Mouse (Mus musculus): ENCODE measurements around the gene Tbx2.

The Tbx2 gene

GRCm38 (mm10) chr11:85825031-85825430 lies 7.3 kb upstream of the Tbx2 start:
- no peak for DNase-seq (ENCODE audit: low spot score in 2 of 2)

DNA sequence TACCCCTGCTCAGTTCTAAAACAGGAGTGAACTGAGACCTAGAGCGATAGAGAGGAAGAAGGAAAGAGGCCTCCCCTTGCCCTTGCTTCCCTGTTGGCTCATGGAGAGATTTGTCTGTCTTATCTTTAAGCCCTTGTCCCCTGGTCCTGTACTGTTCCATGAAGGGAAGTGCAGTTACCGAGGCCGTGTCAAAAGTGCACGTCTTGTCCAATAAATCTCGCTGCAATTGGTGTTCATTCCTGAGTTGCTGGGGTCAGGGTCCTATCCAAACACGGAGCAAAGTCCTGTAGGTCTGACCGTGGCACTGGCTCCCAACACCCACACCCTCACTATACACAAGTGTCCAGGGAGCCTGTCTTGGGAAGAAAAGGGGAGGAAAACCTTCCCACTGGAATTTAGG lies 6.5 kb upstream of the Tbx2 start:
- DNase-seq (ENCODE audit: low spot score in 2 of 2): no peak

- DNase-seq (ENCODE audit: low spot score in 2 of 2): no peak
Measured at GRCm38 (mm10) chr11:85827342-85827741, 5.0 kb upstream of the Tbx2 start.

GRCm38 (mm10) chr11:85828691-85829519 lies 3.4 kb upstream of the Tbx2 start:
- no peak for DNase-seq (ENCODE audit: low spot score in 2 of 2)

GRCm38 (mm10) chr11:85829520-85830440 lies 2.6 kb upstream of the Tbx2 start:
- DNase-seq (ENCODE audit: low spot score in 2 of 2): no peak

GRCm38 (mm10) chr11:85830901-85831341 lies 1.4 kb upstream of the Tbx2 start:
- no peak for DNase-seq (ENCODE audit: low spot score in 2 of 2)

DNA sequence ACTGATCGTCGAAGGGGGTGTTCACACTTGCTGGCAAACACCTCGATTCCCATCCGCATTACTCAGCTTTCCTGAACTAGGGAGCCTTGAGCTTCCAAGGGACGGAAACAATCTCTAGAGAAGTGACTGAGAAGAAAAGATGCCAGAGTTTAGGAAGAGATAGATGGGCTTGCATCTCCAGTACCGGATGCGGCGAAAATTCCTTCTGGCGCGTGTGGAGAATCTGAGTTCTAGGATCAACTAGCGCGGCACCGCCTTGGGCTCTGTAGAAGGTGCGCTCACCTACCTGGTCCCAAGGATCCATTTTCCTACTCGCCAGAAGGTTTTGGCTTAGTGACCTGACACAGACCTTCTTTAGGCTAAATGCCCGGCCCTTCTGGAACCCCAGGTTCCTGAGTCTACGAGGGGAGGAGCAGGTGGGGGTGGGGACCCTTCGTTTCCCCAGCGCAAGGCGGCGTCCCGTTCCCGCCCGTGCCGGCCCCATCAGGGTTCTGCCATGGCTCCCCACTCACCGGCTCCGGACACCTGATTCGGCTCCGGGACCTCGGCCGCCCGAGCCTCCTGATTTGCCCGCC lies 608 bp upstream of the Tbx2 start:
- no peak for DNase-seq (ENCODE audit: low spot score in 2 of 2)

GRCm38 (mm10) chr11:85833081-85833521 lies 750 bp downstream of the Tbx2 start:
- DNase-seq (ENCODE audit: low spot score in 2 of 2): no peak

DNA sequence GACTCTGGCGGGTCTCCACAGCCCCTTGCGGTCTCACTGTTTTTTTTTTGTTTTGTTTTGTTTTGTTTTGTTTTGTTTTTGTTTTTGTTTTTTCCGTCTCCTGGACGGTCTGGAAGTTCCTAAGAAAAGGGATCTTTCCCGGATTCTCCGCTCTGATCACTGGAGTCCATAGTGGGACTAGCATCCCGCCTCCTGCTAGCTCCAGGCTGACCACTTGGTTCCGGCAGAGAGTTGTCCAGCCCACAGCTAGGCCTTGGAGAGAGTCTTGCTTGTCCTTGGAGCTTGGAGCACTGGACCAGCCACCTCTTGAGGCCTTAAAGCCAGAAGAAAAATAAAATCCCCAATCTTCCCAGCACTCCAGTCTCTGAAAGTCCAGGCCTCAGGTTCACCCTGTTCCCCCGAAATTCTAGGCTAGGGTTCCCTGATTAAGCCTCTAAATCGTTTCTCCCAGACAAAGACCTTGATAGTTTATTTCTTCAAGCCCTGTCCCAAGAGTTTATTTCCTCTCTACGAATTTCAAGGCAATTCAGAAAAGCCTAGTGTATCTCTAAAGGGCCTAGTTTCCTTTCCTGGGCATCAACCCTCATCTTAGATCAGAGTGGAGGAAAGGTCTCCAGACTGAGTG lies 1.5 kb downstream of the Tbx2 start:
- DNase-seq (ENCODE audit: low spot score in 2 of 2): no peak

DNA sequence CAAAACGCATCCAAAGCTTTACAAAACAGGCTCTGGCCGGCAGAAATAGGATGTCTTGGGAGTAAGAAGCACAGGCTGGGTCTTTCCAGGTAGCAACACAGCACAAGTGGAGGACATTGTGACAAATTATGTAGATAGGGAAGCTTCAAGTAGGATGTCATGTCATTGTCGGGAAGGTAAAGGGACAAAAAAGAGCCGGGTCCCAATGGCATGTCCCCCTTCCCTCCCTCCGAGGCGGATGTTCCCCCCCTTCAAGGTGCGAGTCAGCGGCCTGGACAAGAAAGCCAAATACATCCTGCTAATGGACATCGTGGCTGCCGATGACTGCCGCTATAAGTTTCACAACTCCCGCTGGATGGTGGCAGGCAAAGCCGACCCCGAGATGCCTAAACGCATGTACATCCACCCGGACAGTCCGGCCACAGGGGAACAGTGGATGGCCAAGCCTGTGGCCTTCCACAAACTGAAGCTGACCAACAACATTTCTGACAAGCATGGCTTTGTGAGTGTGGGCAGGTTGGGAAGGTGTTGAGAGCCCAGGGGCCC lies 2.1 kb downstream of the Tbx2 start:
- no peak for DNase-seq (ENCODE audit: low spot score in 2 of 2)

- DNase-seq (ENCODE audit: low spot score in 2 of 2): no peak
Measured at GRCm38 (mm10) chr11:85835001-85835752, 2.8 kb downstream of the Tbx2 start.

DNA sequence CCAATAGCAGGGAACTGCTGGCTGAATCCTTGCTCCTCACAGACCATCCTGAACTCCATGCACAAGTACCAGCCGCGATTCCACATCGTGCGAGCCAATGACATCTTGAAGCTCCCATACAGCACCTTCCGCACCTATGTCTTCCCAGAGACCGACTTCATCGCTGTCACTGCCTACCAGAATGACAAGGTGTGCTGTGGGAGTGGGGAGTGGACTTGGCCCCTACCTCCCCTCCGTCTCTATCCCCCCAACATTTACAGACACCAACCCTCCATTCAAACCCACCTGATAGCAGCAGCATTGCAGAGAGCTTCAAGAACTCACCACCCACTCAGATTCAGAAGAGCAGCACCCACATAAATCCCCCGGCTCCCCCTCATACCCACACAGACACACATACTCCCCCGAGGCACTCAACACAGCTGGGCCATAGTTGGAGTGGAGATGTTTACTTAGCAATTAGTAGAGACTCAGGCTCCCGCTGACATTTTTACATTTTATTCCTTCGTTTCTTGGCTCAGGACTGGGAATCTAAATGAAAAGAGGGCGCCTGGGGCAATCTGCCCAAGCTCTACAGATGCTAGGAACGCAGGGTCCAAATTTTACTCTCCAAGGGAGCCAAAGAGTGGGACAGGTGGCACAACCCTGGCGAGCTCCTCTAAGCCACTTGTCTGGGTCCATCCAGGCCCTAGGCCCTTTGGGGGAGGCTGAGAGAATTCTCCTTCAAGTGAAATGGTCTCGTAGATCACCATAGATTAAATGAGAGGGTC lies 3.6 kb downstream of the Tbx2 start:
- DNase-seq (ENCODE audit: low spot score in 2 of 2): no peak

- no peak for DNase-seq (ENCODE audit: low spot score in 2 of 2)
Measured at GRCm38 (mm10) chr11:85836523-85837290, 4.4 kb downstream of the Tbx2 start.

- DNase-seq (ENCODE audit: low spot score in 2 of 2): no peak
Measured at GRCm38 (mm10) chr11:85837291-85837647, 4.9 kb downstream of the Tbx2 start.

- DNase-seq (ENCODE audit: low spot score in 2 of 2): no peak
Measured at GRCm38 (mm10) chr11:85837648-85838423, 5.5 kb downstream of the Tbx2 start.

- no peak for DNase-seq (ENCODE audit: low spot score in 2 of 2)
Measured at GRCm38 (mm10) chr11:85838424-85839257, 6.3 kb downstream of the Tbx2 start.

DNA sequence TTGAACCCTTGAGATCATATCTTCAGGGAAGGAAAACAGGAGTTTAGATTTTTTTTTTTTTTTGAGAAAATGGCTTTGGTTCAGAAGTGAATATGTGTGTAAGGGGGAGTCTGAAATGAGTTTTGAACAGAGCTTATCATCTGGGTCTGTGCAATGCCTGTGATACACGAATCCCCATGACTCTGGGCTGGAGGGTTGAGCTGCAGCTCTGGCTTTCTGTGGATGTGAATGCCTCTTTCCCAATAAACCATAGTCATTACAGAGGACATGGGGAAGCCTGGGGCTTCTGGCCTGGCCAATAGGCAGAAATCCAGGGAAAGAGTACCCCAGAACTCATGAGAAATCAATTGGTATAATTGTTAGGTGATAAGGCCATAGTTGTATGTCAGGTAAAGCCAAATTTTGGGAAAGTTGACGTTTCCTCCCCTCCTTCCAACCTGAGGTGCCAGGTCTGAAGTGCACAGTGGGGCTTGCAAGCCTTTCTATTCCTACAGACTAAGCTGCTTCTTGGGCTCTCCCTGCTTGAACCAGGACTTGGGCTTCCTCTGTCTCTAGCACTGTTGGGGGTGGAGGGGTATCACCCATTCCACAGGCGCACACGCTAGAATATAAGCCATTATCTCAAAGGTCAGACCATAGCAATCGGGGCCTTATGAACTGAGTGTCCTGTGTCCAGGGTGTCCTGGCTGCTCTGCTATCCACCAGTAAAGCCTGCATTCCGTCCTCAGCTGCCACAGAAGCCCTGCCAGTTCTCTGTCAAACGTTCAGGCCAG lies 7.1 kb downstream of the Tbx2 start:
- no peak for DNase-seq (ENCODE audit: low spot score in 2 of 2)

All from cerebellum, postnatal 4 days (tissue).